Mouse (Mus musculus): ENCODE results near the gene Nup107.

GRCm38 (mm10) chr10:117829472-117830155 lies 37.1 kb upstream of the Nup107 start:
- TF ChIP-seq POLR2A (IDR thresholded peaks at IDR 0.05; ENCODE audit: borderline replicate concordance, control insufficient read depth, low read depth, low read length) (no peak), CTCF (IDR thresholded peaks at IDR 0.05; ENCODE audit: control insufficient read depth, insufficient read depth, low read length) (no peak)
